ENCODE assay signal across 8 mouse cellular contexts in genomic region chr11:79703885-79704291, GRCm38 (mm10).
DNase-seq lines count a peak whose midpoint lies in the region; ATAC-seq and TF ChIP-seq lines count a peak whose summit lies in the region.

No protein-coding gene starts in this region.

- H3K4me3 ChIP-seq in kidney, embryonic 15.5 days (replicated peaks): peak overlapping the region; percentile 91
- H3K4me3 ChIP-seq in MEL (ENCODE audit: control insufficient read depth in 1 of 2, insufficient read depth in 1 of 2, low read depth in 2 of 2, low read length in 2 of 2): peak overlapping the region; percentile 63 to 85
- peak overlapping the region; percentile 84 for H3K4me3 ChIP-seq in embryonic facial prominence, embryonic 13.5 days
- H3K4me3 ChIP-seq in stomach, embryonic 15.5 days (replicated peaks): peak overlapping the region; percentile 75

- no peaks in the 10 kb centered on the region for H3K9me3 ChIP-seq in kidney, embryonic 15.5 days (replicated peaks)
- H3K9me3 ChIP-seq in MEL (replicated peaks; ENCODE audit: insufficient read depth, low read length): no peaks in the 10 kb centered on the region
- H3K9me3 ChIP-seq in embryonic facial prominence, embryonic 13.5 days: no peaks in the 10 kb centered on the region
- H3K9me3 ChIP-seq in stomach, embryonic 15.5 days: no peaks in the 10 kb centered on the region

- peak overlapping the region; percentile 91 for H3K9ac ChIP-seq in kidney, embryonic 15.5 days
- peak overlapping the region; percentile 92 for H3K9ac ChIP-seq in MEL (ENCODE audit: control insufficient read depth, low read depth, low read length, poor library complexity, severe bottlenecking)
- H3K9ac ChIP-seq in embryonic facial prominence, embryonic 13.5 days: peak overlapping the region; percentile 94
- H3K9ac ChIP-seq in stomach, embryonic 15.5 days: peak overlapping the region; percentile 89

- peak; percentile 53 for ATAC-seq in kidney, embryonic 15.5 days (replicated peaks; ENCODE audit: low FRiP score)
- ATAC-seq in embryonic facial prominence, embryonic 13.5 days (ENCODE audit: insufficient number of reproducible peaks, insufficient read depth, low FRiP score, low TSS enrichment, low read depth): peak; percentile 41
- ATAC-seq in stomach, embryonic 15.5 days (ENCODE audit: insufficient read depth, low FRiP score, low read depth): peak; percentile 14; the same call in 1 of the 2 replicates

- peak overlapping the region; percentile 75 for H3K4me2 ChIP-seq in kidney, embryonic 15.5 days
- H3K4me2 ChIP-seq in embryonic facial prominence, embryonic 13.5 days: peak overlapping the region; percentile 65
- peak overlapping the region; percentile 69 for H3K4me2 ChIP-seq in stomach, embryonic 15.5 days

- H3K79me2 ChIP-seq in MEL (ENCODE audit: control insufficient read depth, insufficient read depth, low read length, poor library complexity): peaks cover 10% of the 10 kb centered on the region

- H3K36me3 ChIP-seq in kidney, embryonic 15.5 days: peaks cover 16% of the 10 kb centered on the region
- H3K36me3 ChIP-seq in MEL (ENCODE audit: control insufficient read depth in 1 of 2, insufficient read depth in 2 of 2, low read length in 2 of 2): peaks cover 0 to 7% of the 10 kb centered on the region in 2 experiments; a peak in 2 of 4 replicates
- H3K36me3 ChIP-seq in embryonic facial prominence, embryonic 13.5 days: peaks cover 17% of the 10 kb centered on the region
- H3K36me3 ChIP-seq in stomach, embryonic 15.5 days: 0 out of 2 replicates have a peak, but pooled peaks cover 6% of the 10 kb centered on the region

- TF ChIP-seq EP300 in MEL (IDR thresholded peaks at IDR 0.05; ENCODE audit: low read depth in 1 of 2, low read length in 2 of 2): no peak

- TF ChIP-seq RAD21 in MEL (IDR thresholded peaks at IDR 0.05; ENCODE audit: low read depth, low read length): no peak

- no peak for TF ChIP-seq CTCF in MEL (IDR thresholded peaks at IDR 0.05 in 2 of 3, conservative IDR thresholded peaks at IDR 0.05 in 1 of 3; ENCODE audit: control insufficient read depth in 1 of 3, insufficient read depth in 1 of 3, low read depth in 2 of 3, low read length in 3 of 3, poor library complexity in 1 of 3, severe bottlenecking in 1 of 3)

- peaks cover 31% of the 10 kb centered on the region for H3K4me1 ChIP-seq in kidney, embryonic 15.5 days
- H3K4me1 ChIP-seq in MEL (ENCODE audit: control insufficient read depth in 1 of 2, insufficient read depth in 2 of 2, low read length in 2 of 2): peaks cover 0 to 10% of the 10 kb centered on the region in 2 experiments; a peak in 2 of 4 replicates
- peaks cover 33% of the 10 kb centered on the region for H3K4me1 ChIP-seq in embryonic facial prominence, embryonic 13.5 days
- H3K4me1 ChIP-seq in stomach, embryonic 15.5 days: peaks cover 20% of the 10 kb centered on the region

- H3K27me3 ChIP-seq in kidney, embryonic 15.5 days: no peaks in the 10 kb centered on the region
- H3K27me3 ChIP-seq in MEL (ENCODE audit: control insufficient read depth in 1 of 2, insufficient read depth in 2 of 2, low read length in 2 of 2): no peaks in the 10 kb centered on the region
- no peaks in the 10 kb centered on the region for H3K27me3 ChIP-seq in embryonic facial prominence, embryonic 13.5 days
- H3K27me3 ChIP-seq in stomach, embryonic 15.5 days (replicated peaks): no peaks in the 10 kb centered on the region

- WGBS in kidney, embryonic 15.5 days: under 1% methylated on average over 27 of the region's 27 CpGs
- under 1% methylated on average over 27 of the region's 27 CpGs for WGBS in embryonic facial prominence, embryonic 13.5 days
- under 1% methylated on average over 27 of the region's 27 CpGs for WGBS in stomach, embryonic 15.5 days

- TF ChIP-seq POLR2A in MEL (IDR thresholded peaks at IDR 0.05; ENCODE audit: control insufficient read depth in 1 of 2, insufficient read depth in 1 of 2, low read depth in 1 of 2, low read length in 2 of 2, poor library complexity in 1 of 2): no peak

- peak overlapping the region; percentile 98 for H3K27ac ChIP-seq in kidney, embryonic 15.5 days
- peak overlapping the region; percentile 75 for H3K27ac ChIP-seq in MEL (ENCODE audit: control insufficient read depth, low read depth, low read length)
- peak overlapping the region; percentile 97 for H3K27ac ChIP-seq in embryonic facial prominence, embryonic 13.5 days
- H3K27ac ChIP-seq in stomach, embryonic 15.5 days: peak overlapping the region; percentile 97

- DNase-seq in kidney, postnatal 4 days: no peak
- DNase-seq in MEL (ENCODE audit: low read depth, low spot score): peak; percentile 87
- peak; percentile 77 for DNase-seq in induced T-regulatory cell, adult 2 months (ENCODE audit: low read depth)
- peak; percentile 63 for DNase-seq in lung, postnatal 10 days
- no peak for DNase-seq in thymus, adult 18-20 months

TF ChIP-seq in MEL, 35 proteins besides CTCF, POLR2A, EP300 and RAD21:
- no peak for TF ChIP-seq TBP (IDR thresholded peaks at IDR 0.05; ENCODE audit: low read depth, low read length)
- TF ChIP-seq TAL1 (IDR thresholded peaks at IDR 0.05; ENCODE audit: low read length): no peak
- no peak for TF ChIP-seq USF1 (IDR thresholded peaks at IDR 0.05; ENCODE audit: low read depth, low read length)
- no peak for TF ChIP-seq KAT2A (conservative IDR thresholded peaks at IDR 0.05; ENCODE audit: low read depth, low read length)
- no peak for TF ChIP-seq MYB (IDR thresholded peaks at IDR 0.05; ENCODE audit: low read depth, low read length)
- no peak for TF ChIP-seq POLR2AphosphoS2 (IDR thresholded peaks at IDR 0.05; ENCODE audit: low read length)
- no peak for TF ChIP-seq E2F4 (IDR thresholded peaks at IDR 0.05; ENCODE audit: borderline replicate concordance, low read depth, low read length)
- no peak for TF ChIP-seq RCOR1 (IDR thresholded peaks at IDR 0.05; ENCODE audit: low read depth, low read length)
- TF ChIP-seq CHD1 (IDR thresholded peaks at IDR 0.05; ENCODE audit: low read depth, low read length): 0 out of 2 replicates have a peak, but pooled peaks have one; percentile 58
- TF ChIP-seq SMC3 (IDR thresholded peaks at IDR 0.05; ENCODE audit: low read depth, low read length): no peak
- no peak for TF ChIP-seq MEF2A (IDR thresholded peaks at IDR 0.05; ENCODE audit: extremely low read depth, insufficient replicate concordance, low read depth, low read length, poor library complexity, severe bottlenecking)
- peak; percentile 17; the same call in 1 of the 2 replicates for TF ChIP-seq MAX (IDR thresholded peaks at IDR 0.05; ENCODE audit: low read length)
- TF ChIP-seq POLR2AphosphoS5 (IDR thresholded peaks at IDR 0.05; ENCODE audit: borderline replicate concordance, low read depth, low read length): no peak
- TF ChIP-seq USF2 (IDR thresholded peaks at IDR 0.05; ENCODE audit: borderline replicate concordance in 1 of 2, insufficient read depth in 1 of 2, low read depth in 1 of 2, low read length in 2 of 2): no peak
- peak; percentile 48; the same call in 1 of the 2 replicates for TF ChIP-seq UBTF (IDR thresholded peaks at IDR 0.05; ENCODE audit: borderline replicate concordance, insufficient read depth, low read depth, low read length)

Comparison
In these comparisons a context has a peak if more than half of its experiments do, and no peak if none do; other contexts are left out.
1. DNase-seq: peak in MEL (single experiment), induced T-regulatory cell, adult 2 months (single experiment) and lung, postnatal 10 days (single experiment); none in kidney, postnatal 4 days (0 of 2) and thymus, adult 18-20 months (0 of 2).
2. Peak in every context shown above with its lines, with median percentiles within 50 percentile points of each other: ATAC-seq, H3K27ac ChIP-seq, H3K4me2 ChIP-seq, H3K4me3 ChIP-seq and H3K9ac ChIP-seq.